8 mouse cellular contexts compared by ENCODE assay signal in genomic region chr7:101906287-101906681, GRCm38 (mm10). TPM values are rescaled to one million over a fixed set of nuclear protein-coding genes. Genes with fewer than 3 reads are reported as not detected.
DNase-seq lines count a peak whose midpoint lies in the region; ATAC-seq and TF ChIP-seq lines count a peak whose summit lies in the region.

Gene Tomt, minus strand, starts transcription at chr7:101906359.

- peak within 1 kb of the TSS; percentile 68 for H3K4me3 ChIP-seq in heart, embryonic 10.5 days
- H3K4me3 ChIP-seq in CH12.LX (replicated peaks in 1 of 3; ENCODE audit: low read depth in 2 of 3, low read length in 2 of 3, poor library complexity in 1 of 3): peak within 1 kb of the TSS; percentile 52 to 76 (median 75)
- H3K4me3 ChIP-seq in forebrain, embryonic 15.5 days: peak within 1 kb of the TSS; percentile 83
- H3K4me3 ChIP-seq in liver, embryonic 15.5 days (replicated peaks): peak within 1 kb of the TSS; percentile 83

- peak within 1 kb of the TSS; percentile 96 for H3K27ac ChIP-seq in heart, embryonic 10.5 days
- H3K27ac ChIP-seq in CH12.LX (ENCODE audit: insufficient read depth, low read depth): peak within 1 kb of the TSS; percentile 72
- peak within 1 kb of the TSS; percentile 95 for H3K27ac ChIP-seq in forebrain, embryonic 15.5 days (replicated peaks)
- peak within 1 kb of the TSS; percentile 94 for H3K27ac ChIP-seq in liver, embryonic 15.5 days (replicated peaks)

- H3K79me2 ChIP-seq in CH12.LX (replicated peaks; ENCODE audit: control insufficient read depth, extremely low read depth, insufficient read depth, poor library complexity, severe bottlenecking): peaks cover 22% of the 10 kb centered on the region

- dilution Hi-C loops in CH12.LX (cut with MboI; ENCODE audit: extremely low pct_ligation_motif_present, extremely low pct_unique_long_range_greater_than_20kb, low sequenced_read_pairs): no loop called here

- in situ Hi-C loops in CH12.LX (cut with MboI; ENCODE audit: low pct_ligation_motif_present, low pct_unique_long_range_greater_than_20kb, low sequenced_read_pairs): no loop called here

- TF ChIP-seq EP300 in CH12.LX (IDR thresholded peaks at IDR 0.05; ENCODE audit: low read length): no peak

- peaks cover 34% of the 10 kb centered on the region for H3K36me3 ChIP-seq in heart, embryonic 10.5 days
- peaks cover 18 to 43% of the 10 kb centered on the region in 2 experiments for H3K36me3 ChIP-seq in CH12.LX (replicated peaks in 1 of 2; ENCODE audit: control insufficient read depth in 1 of 2, insufficient read depth in 1 of 2, low read length in 1 of 2)
- peaks cover 19% of the 10 kb centered on the region for H3K36me3 ChIP-seq in forebrain, embryonic 15.5 days
- peaks cover 24% of the 10 kb centered on the region for H3K36me3 ChIP-seq in liver, embryonic 15.5 days (replicated peaks)

- no peak for DNase-seq in heart, embryonic 10.5 days (ENCODE audit: low spot score)
- no peak for DNase-seq in heart, postnatal 14 days
- no peak for DNase-seq in CH12.LX (ENCODE audit: extremely low read depth)
- DNase-seq in right cerebral cortex, postnatal 36 days (ENCODE audit: low spot score in 2 of 2): no peak
- DNase-seq in yolk sac, embryonic 10.5 days (ENCODE audit: low spot score): no peak
- DNase-seq in frontal cortex, postnatal 10 days (ENCODE audit: low spot score in 2 of 2): no peak

- intact Hi-C loops in heart, postnatal 14 days (cut with DNase I): no loop called here

- H3K27me3 ChIP-seq in heart, embryonic 10.5 days (ENCODE audit: insufficient read depth, poor library complexity, severe bottlenecking): no peaks in the 10 kb centered on the region
- no peaks in the 10 kb centered on the region for H3K27me3 ChIP-seq in CH12.LX (replicated peaks)
- no peaks in the 10 kb centered on the region for H3K27me3 ChIP-seq in forebrain, embryonic 15.5 days
- H3K27me3 ChIP-seq in liver, embryonic 15.5 days: no peaks in the 10 kb centered on the region

- no peaks in the 10 kb centered on the region for H3K9me3 ChIP-seq in heart, embryonic 10.5 days
- H3K9me3 ChIP-seq in CH12.LX (replicated peaks; ENCODE audit: low read length): peaks cover 6% of the 10 kb centered on the region
- H3K9me3 ChIP-seq in forebrain, embryonic 15.5 days: no peaks in the 10 kb centered on the region
- no peaks in the 10 kb centered on the region for H3K9me3 ChIP-seq in liver, embryonic 15.5 days (replicated peaks)

- 14% methylated on average over 11 of the region's 11 CpGs for WGBS in heart, embryonic 10.5 days
- WGBS in forebrain, embryonic 15.5 days: 18% methylated on average over 11 of the region's 11 CpGs
- WGBS in liver, embryonic 15.5 days (ENCODE audit: insufficient replicate concordance): 5% methylated on average over 11 of the region's 11 CpGs

- no peak for TF ChIP-seq POLR2A in CH12.LX (IDR thresholded peaks at IDR 0.05; ENCODE audit: low read depth, low read length)

- no peak for TF ChIP-seq RAD21 in CH12.LX (IDR thresholded peaks at IDR 0.05; ENCODE audit: low read depth, low read length)

- peak within 1 kb of the TSS; percentile 85 for H3K9ac ChIP-seq in CH12.LX (ENCODE audit: insufficient read depth, low read depth)
- peak within 1 kb of the TSS; percentile 95 for H3K9ac ChIP-seq in forebrain, embryonic 15.5 days (replicated peaks)
- H3K9ac ChIP-seq in liver, embryonic 15.5 days: peak within 1 kb of the TSS; percentile 89

- TF ChIP-seq CTCF in CH12.LX (conservative IDR thresholded peaks at IDR 0.05 in 1 of 2, IDR thresholded peaks at IDR 0.05 in 1 of 2; ENCODE audit: low read depth in 2 of 2, low read length in 2 of 2): no peak

- H3K4me2 ChIP-seq in CH12.LX (ENCODE audit: insufficient read depth, low read depth, poor library complexity, severe bottlenecking): peak within 1 kb of the TSS; percentile 87
- H3K4me2 ChIP-seq in forebrain, embryonic 15.5 days (replicated peaks): peak within 1 kb of the TSS; percentile 81
- H3K4me2 ChIP-seq in liver, embryonic 15.5 days: peak within 1 kb of the TSS; percentile 86

- ATAC-seq in forebrain, embryonic 15.5 days (replicated peaks): no peak
- ATAC-seq in liver, embryonic 15.5 days (ENCODE audit: insufficient read depth): no peak

- H3K4me1 ChIP-seq in heart, embryonic 10.5 days: peaks cover 30% of the 10 kb centered on the region
- H3K4me1 ChIP-seq in CH12.LX (ENCODE audit: control insufficient read depth in 1 of 2, insufficient read depth in 2 of 2): peaks cover 7 to 35% of the 10 kb centered on the region in 2 experiments; a peak in 3 of 4 replicates
- peaks cover 27% of the 10 kb centered on the region for H3K4me1 ChIP-seq in forebrain, embryonic 15.5 days
- H3K4me1 ChIP-seq in liver, embryonic 15.5 days (replicated peaks): peaks cover 36% of the 10 kb centered on the region

TF ChIP-seq in CH12.LX, 34 proteins besides CTCF, POLR2A, EP300 and RAD21:
- TF ChIP-seq MAX (IDR thresholded peaks at IDR 0.05; ENCODE audit: low read length) (no peak), MEF2A (IDR thresholded peaks at IDR 0.05; ENCODE audit: borderline replicate concordance, low read depth, low read length) (no peak), USF2 (conservative IDR thresholded peaks at IDR 0.05; ENCODE audit: low read depth, low read length) (no peak), SIN3A (IDR thresholded peaks at IDR 0.05; ENCODE audit: low read length) (no peak), ETS1 (conservative IDR thresholded peaks at IDR 0.05; ENCODE audit: low read depth, low read length) (no peak), MAZ (IDR thresholded peaks at IDR 0.05; ENCODE audit: low read depth, low read length) (no peak), UBTF (IDR thresholded peaks at IDR 0.05; ENCODE audit: low read depth, low read length) (no peak), ZMIZ1 (IDR thresholded peaks at IDR 0.05; ENCODE audit: low read depth, low read length) (no peak), MAFK (IDR thresholded peaks at IDR 0.05; ENCODE audit: insufficient replicate concordance, low read length) (no peak), JUN (IDR thresholded peaks at IDR 0.05; ENCODE audit: insufficient read depth, low read depth, low read length) (no peak), ZKSCAN1 (IDR thresholded peaks at IDR 0.05; ENCODE audit: borderline replicate concordance, low read depth, low read length) (no peak), KAT2A (IDR thresholded peaks at IDR 0.05; ENCODE audit: insufficient replicate concordance, low read length) (no peak), ELF1 (IDR thresholded peaks at IDR 0.05; ENCODE audit: low read depth, low read length) (no peak), E2F4 (IDR thresholded peaks at IDR 0.05; ENCODE audit: insufficient replicate concordance, low read depth, low read length) (no peak), MXI1 (IDR thresholded peaks at IDR 0.05; ENCODE audit: low read depth, low read length) (no peak), MYC (IDR thresholded peaks at IDR 0.05; ENCODE audit: low read depth, low read length) (no peak), POLR2AphosphoS2 (IDR thresholded peaks at IDR 0.05; ENCODE audit: low read depth, low read length) (no peak)

RNA-seq across cellular contexts. Expression of gene Tomt, which starts in this region (rescaled TPM):
- polyA plus RNA-seq in heart, embryonic 10.5 days (2016; fragmentation: Nextera tagmentation; extraction: Ambion mirVana): 0.41 and 0.63 TPM in 2 replicates
- not detected for total RNA-seq in heart, postnatal 14 days (2021)
- total RNA-seq in CH12.LX (2012; rRNA removed) (1.1 and 1.4 TPM in 2 replicates), CH12.LX (2014; rRNA removed) (0.07 and 0.22 TPM in 2 replicates)
- 1.3 TPM in 2 replicates for polyA plus RNA-seq in CH12.LX (2012; ENCODE audit: insufficient read length, low read depth)
- 0.24 and 0.47 TPM in 2 replicates for polyA plus RNA-seq in forebrain, embryonic 15.5 days (2015; fragmentation: Nextera tagmentation; extraction: Ambion mirVana)
- polyA plus RNA-seq in liver, embryonic 15.5 days (2015; fragmentation: Nextera tagmentation; extraction: Ambion mirVana): 0.08 and 0.15 TPM in 2 replicates
